Mouse (Mus musculus) gastrocnemius, adult 18-20 months (tissue): Measurements from ENCODE around the gene Spi1. TPM values are rescaled to one million over a fixed set of nuclear protein-coding genes. Genes with fewer than 3 reads are reported as not detected.

Experiments
- total RNA-seq, 2 experiments: library from RNA; stranded (reverse); gene quantifications; 2 replicates each; pipeline ENCODE4 v1.2.3; 2021

Spi1 gene
- total RNA-seq, 2 experiments from 2014 or later: 0.43 to 1.1 TPM

Other genes starting within 250 kb of the Spi1 start
- 100 to 1,000 TPM; 146 to 157 TPM for gene Mtch2, start 235.2 kb upstream of the Spi1 start, total RNA-seq
- 1 to 10 TPM; 6.5 to 9.7 TPM for gene C1qtnf4, start 196.5 kb upstream of the Spi1 start, total RNA-seq
- 10 to 100 TPM; 17.8 to 19.2 TPM for gene Kbtbd4, start 177.7 kb upstream of the Spi1 start, total RNA-seq
- 100 to 1,000 TPM; 489 to 535 TPM for gene Ndufs3, start 177.6 kb upstream of the Spi1 start, total RNA-seq
- 10 to 100 TPM; 50.3 to 63.6 TPM for gene Celf1, start 142.0 kb upstream of the Spi1 start, total RNA-seq
- gene Rapsn, start 46.8 kb upstream of the Spi1 start, total RNA-seq: 10 to 100 TPM; 27.4 to 28.9 TPM
- gene Psmc3, start 28.4 kb upstream of the Spi1 start, total RNA-seq: 100 to 1,000 TPM; 249 to 273 TPM
- gene Slc39a13, start 12.0 kb upstream of the Spi1 start, total RNA-seq: 10 to 100 TPM; 16.9 to 19.9 TPM
- gene Mybpc3, start 35.8 kb downstream of the Spi1 start, total RNA-seq: not detected
- gene Madd, start 101.4 kb downstream of the Spi1 start, total RNA-seq: 1 to 10 TPM; 3.1 to 3.3 TPM
- gene Nr1h3, start 120.4 kb downstream of the Spi1 start, total RNA-seq: 10 to 100 TPM; 22.2 to 24.1 TPM
- 10 to 100 TPM; 11.7 to 13.5 TPM for gene Acp2, start 120.5 kb downstream of the Spi1 start, total RNA-seq
- gene Ddb2, start 154.6 kb downstream of the Spi1 start, total RNA-seq: 1 to 10 TPM; 2.9 TPM
- gene Pacsin3, start 173.6 kb downstream of the Spi1 start, total RNA-seq: 100 to 1,000 TPM; 311 to 416 TPM
- gene Arfgap2, start 182.6 kb downstream of the Spi1 start, total RNA-seq: 100 to 1,000 TPM; 136 to 146 TPM